Mouse (Mus musculus) intestine, postnatal 0 days (tissue): ENCODE results near the gene Srpk2. TPM values are rescaled to one million over a fixed set of nuclear protein-coding genes. Genes with fewer than 3 reads are reported as not detected.

Experiments used
- ATAC-seq: fragments of 200-750 bp; cut with Nextera tagmentation; 2 replicates; pipeline ENCODE4 v1.8.0; 2017; ENCODE audit warnings: mild to moderate bottlenecking, moderate TSS enrichment, moderate library complexity
- H3K27ac ChIP-seq: fragments of 300-500 bp; sonication (generic); 2 replicates; pipeline ENCODE4 v1.5.1; 2014; ENCODE audit warnings: mild to moderate bottlenecking, low read depth, low read length, moderate library complexity
- H3K27me3 ChIP-seq: fragments of 300-500 bp; sonication (generic); replicated peaks from 2 replicates; pipeline ENCODE4 v1.6.1; 2014; ENCODE audit warnings: low read length, mixed read lengths; ENCODE audit not compliant: control insufficient read depth, insufficient read depth
- H3K36me3 ChIP-seq: fragments of 300-500 bp; sonication (generic); 2 replicates; pipeline ENCODE4 v1.6.1; 2014; ENCODE audit warnings: mild to moderate bottlenecking, moderate library complexity; ENCODE audit not compliant: control insufficient read depth, insufficient read depth
- H3K4me1 ChIP-seq: fragments of 300-500 bp; sonication (generic); replicated peaks from 2 replicates; pipeline ENCODE4 v1.6.1; 2014; ENCODE audit warnings: antibody characterized with exemption, low read length, mixed read lengths; ENCODE audit not compliant: control insufficient read depth, insufficient read depth
- H3K4me2 ChIP-seq: fragments of 300-500 bp; sonication (generic); replicated peaks from 2 replicates; pipeline ENCODE4 v1.6.1; 2014; ENCODE audit warnings: low read depth, mild to moderate bottlenecking, moderate library complexity
- H3K4me3 ChIP-seq: fragments of 300-500 bp; sonication (generic); 2 replicates; pipeline ENCODE4 v1.5.1; 2014; ENCODE audit warnings: low read depth, low read length
- H3K9ac ChIP-seq: fragments of 300-500 bp; sonication (generic); 2 replicates; pipeline ENCODE4 v1.6.1; 2014; ENCODE audit warnings: mild to moderate bottlenecking, low read depth, low read length
- H3K9me3 ChIP-seq: fragments of 300-500 bp; sonication (generic); 2 replicates; pipeline ENCODE4 v1.6.1; 2016; ENCODE audit warnings: mixed run types; ENCODE audit not compliant: control insufficient read depth
- CTCF ChIP-seq: sonication (generic); IDR thresholded peaks from 2 replicates; pipeline ENCODE4 v1.5.1; 2016; ENCODE audit warnings: low read depth, mild to moderate bottlenecking, control low read depth, antibody characterized with exemption, moderate library complexity
- WGBS: fragments of 180-500 bp; shearing (Covaris S2); extraction: QIAGEN DNeasy Blood & Tissue Kit; methylation state at CpG from one replicate; pipeline ENCODE4 v1.1.7; 2014; 5-methylcytosine and 5-hydroxymethylcytosine counted together
- polyA plus RNA-seq: library from polyadenylated mRNA; unstranded; fragments of >200 nt; fragmentation: Nextera tagmentation; extraction: Ambion mirVana; gene quantifications from 2 replicates; pipeline ENCODE4 v1.2.1, GENCODE M21; 2015

Gene Srpk2
- polyA plus RNA-seq, 1 experiment from 2014 or later: 21.3 TPM

DNA sequence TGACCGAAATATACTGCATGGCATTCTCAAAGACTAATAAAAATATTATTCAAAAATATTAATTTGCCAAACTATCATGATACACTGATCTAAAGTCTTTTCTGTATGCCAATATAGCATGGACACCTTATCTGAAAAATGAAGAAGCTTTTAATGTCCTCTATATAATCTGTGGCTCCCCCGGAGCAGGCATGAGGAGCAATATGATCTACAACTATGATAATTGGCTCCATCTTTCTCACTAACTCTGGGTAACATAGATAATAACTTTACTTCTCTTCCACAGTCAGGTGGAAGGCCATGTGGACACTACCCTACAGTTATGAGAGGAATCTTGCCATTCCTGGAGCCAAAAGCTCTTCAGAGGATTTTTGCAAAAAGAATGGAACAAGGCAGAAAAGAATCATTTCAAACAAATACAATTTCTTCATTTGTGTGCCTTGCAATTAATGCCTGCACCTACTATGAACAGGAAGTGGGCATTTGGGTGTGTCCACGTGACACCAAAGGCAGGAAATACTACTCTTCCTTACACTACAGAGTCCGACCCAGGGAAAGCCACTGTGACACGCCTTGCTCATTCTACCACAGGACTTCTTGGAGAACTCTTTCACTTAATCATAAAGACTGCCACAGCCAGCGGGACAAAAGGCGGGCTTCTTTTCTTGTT, 80.2 kb downstream of the Srpk2 start:
- TF ChIP-seq CTCF: no peak
- no peak overlapping the region for H3K27ac ChIP-seq
- H3K4me3 ChIP-seq: no peak overlapping the region
- no peaks in the 10 kb centered on the region for H3K4me1 ChIP-seq
- no peaks in the 10 kb centered on the region for H3K9me3 ChIP-seq
- 64% methylated on average over 7 of the region's 7 CpGs for WGBS
- H3K36me3 ChIP-seq: peaks cover 4% of the 10 kb centered on the region; the same call in 1 of the 2 replicates
- no peak for ATAC-seq
- H3K9ac ChIP-seq: no peak overlapping the region
- no peak overlapping the region for H3K4me2 ChIP-seq
- no peaks in the 10 kb centered on the region for H3K27me3 ChIP-seq

GRCm38 (mm10) chr5:23599750-23600537, 84.5 kb downstream of the Srpk2 start:
- Histone ChIP-seq H3K9ac (no peak overlapping the region), H3K36me3 (peaks cover 4% of the 10 kb centered on the region; the same call in 1 of the 2 replicates), H3K4me1 (0 out of 2 replicates have a peak, but pooled peaks cover 2% of the 10 kb centered on the region), H3K9me3 (no peaks in the 10 kb centered on the region), H3K4me3 (no peak overlapping the region), H3K4me2 (no peak overlapping the region), H3K27ac (no peak overlapping the region), H3K27me3 (no peaks in the 10 kb centered on the region)
- 74% methylated on average over 5 of the region's 5 CpGs for WGBS
- no peak for ATAC-seq
- TF ChIP-seq CTCF: no peak

- no peak overlapping the region for H3K27ac ChIP-seq
- ATAC-seq: no peak
- peaks cover 4% of the 10 kb centered on the region; the same call in 1 of the 2 replicates for H3K36me3 ChIP-seq
- no peaks in the 10 kb centered on the region for H3K9me3 ChIP-seq
- WGBS: 51% methylated on average over 3 of the region's 3 CpGs
- H3K4me3 ChIP-seq: no peak overlapping the region
- TF ChIP-seq CTCF: no peak
- H3K27me3 ChIP-seq: no peaks in the 10 kb centered on the region
- no peak overlapping the region for H3K4me2 ChIP-seq
- H3K4me1 ChIP-seq: 0 out of 2 replicates have a peak, but pooled peaks cover 2% of the 10 kb centered on the region
- H3K9ac ChIP-seq: no peak overlapping the region
Measured at GRCm38 (mm10) chr5:23599171-23599570, 85.2 kb downstream of the Srpk2 start.

DNA sequence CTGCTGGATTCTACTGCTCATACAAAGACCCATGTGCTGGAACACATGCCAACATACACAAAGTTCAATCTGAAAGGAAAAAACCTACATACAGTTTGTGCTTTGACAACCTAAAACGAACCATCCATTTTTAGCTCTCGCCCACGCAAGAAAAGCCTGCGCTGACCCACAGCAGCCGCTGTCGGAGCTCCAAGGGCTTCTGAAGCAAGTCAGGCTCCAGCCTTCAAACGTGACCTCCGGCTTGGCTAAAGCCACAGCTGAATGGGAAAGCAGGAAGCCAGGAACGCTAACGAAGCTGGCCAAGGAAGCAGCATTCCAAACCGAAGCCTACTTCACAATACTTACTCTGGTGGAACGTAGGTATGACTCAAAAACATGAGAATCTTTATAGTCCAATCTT, 85.9 kb downstream of the Srpk2 start:
- no peak for ATAC-seq
- Histone ChIP-seq H3K9me3 (no peaks in the 10 kb centered on the region), H3K36me3 (peaks cover 4% of the 10 kb centered on the region; the same call in 1 of the 2 replicates), H3K4me1 (0 out of 2 replicates have a peak, but pooled peaks cover 2% of the 10 kb centered on the region), H3K4me3 (no peak overlapping the region), H3K4me2 (no peak overlapping the region), H3K27ac (no peak overlapping the region), H3K9ac (no peak overlapping the region), H3K27me3 (no peaks in the 10 kb centered on the region)
- 68% methylated on average over 12 of the region's 12 CpGs for WGBS
- no peak for TF ChIP-seq CTCF

DNA sequence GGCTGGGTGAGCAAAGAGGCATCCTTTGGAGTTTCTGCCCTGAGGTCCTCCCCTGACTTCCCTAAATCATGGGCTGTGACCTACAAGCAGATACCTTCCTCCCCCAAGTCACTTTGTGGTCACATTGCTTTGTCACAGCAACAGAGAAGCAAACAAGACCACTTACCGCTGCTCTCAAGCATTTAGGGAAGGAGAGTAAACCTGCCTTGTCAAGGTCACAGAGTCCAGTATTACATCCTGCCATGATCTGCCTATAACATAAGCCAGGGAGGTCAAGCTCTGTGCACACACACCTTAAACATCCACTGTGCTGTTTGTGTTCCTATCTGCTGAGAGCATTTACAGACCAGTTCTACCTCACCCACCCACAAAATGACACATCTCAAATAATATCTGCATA, 86.4 kb downstream of the Srpk2 start:
- Histone ChIP-seq H3K36me3 (peaks cover 4% of the 10 kb centered on the region; the same call in 1 of the 2 replicates), H3K27ac (no peak overlapping the region), H3K4me3 (no peak overlapping the region), H3K9ac (no peak overlapping the region), H3K4me2 (no peak overlapping the region), H3K9me3 (no peaks in the 10 kb centered on the region), H3K27me3 (no peaks in the 10 kb centered on the region), H3K4me1 (0 out of 2 replicates have a peak, but pooled peaks cover 2% of the 10 kb centered on the region)
- no peak for TF ChIP-seq CTCF
- WGBS: 36% methylated on average over 1 of the region's 1 CpGs
- no peak for ATAC-seq

- Histone ChIP-seq H3K36me3 (peaks cover 4% of the 10 kb centered on the region; the same call in 1 of the 2 replicates), H3K27me3 (no peaks in the 10 kb centered on the region), H3K9ac (no peak overlapping the region), H3K4me3 (no peak overlapping the region), H3K4me1 (0 out of 2 replicates have a peak, but pooled peaks cover 2% of the 10 kb centered on the region), H3K4me2 (no peak overlapping the region), H3K27ac (no peak overlapping the region), H3K9me3 (no peaks in the 10 kb centered on the region)
- no peak for ATAC-seq
- no peak for TF ChIP-seq CTCF
- 84% methylated on average over 8 of the region's 8 CpGs for WGBS
Measured at GRCm38 (mm10) chr5:23597260-23597864, 87.1 kb downstream of the Srpk2 start.
